Mouse (Mus musculus) erythroblast, embryonic 14.5 days (primary cell): ENCODE measurements around the gene Sumf2. TPM values are rescaled to one million over a fixed set of nuclear protein-coding genes. Genes with fewer than 3 reads are reported as not detected.
"Not testable (repeated sequence)": the region's sequence is repeated elsewhere in the genome, so short reads cannot be mapped to it uniquely, and the experiment has no call there.

Experiments
- H3K27me3 ChIP-seq: 2 replicates; pipeline ENCODE4 v1.6.1; 2012; ENCODE audit warnings: inconsistent platforms; ENCODE audit not compliant: control insufficient read depth
- H3K36me3 ChIP-seq: 2 replicates; pipeline ENCODE4 v1.6.1; 2012; ENCODE audit warnings: mild to moderate bottlenecking, inconsistent platforms; ENCODE audit not compliant: control insufficient read depth
- H3K4me1 ChIP-seq: 2 replicates; pipeline ENCODE4 v1.6.1; 2012; ENCODE audit warnings: inconsistent platforms; ENCODE audit not compliant: control insufficient read depth
- H3K4me3 ChIP-seq: replicated peaks from 2 replicates; pipeline ENCODE3; 2012; ENCODE audit warnings: moderate library complexity, mild to moderate bottlenecking, inconsistent platforms
- H3K9me3 ChIP-seq: 2 replicates; pipeline ENCODE4 v1.6.1; 2012; ENCODE audit warnings: low read length, inconsistent platforms, mixed read lengths; ENCODE audit not compliant: control insufficient read depth
- GATA1 ChIP-seq: IDR thresholded peaks from 2 replicates; pipeline ENCODE4 v1.6.1; 2012; ENCODE audit warnings: low read length, inconsistent platforms, mixed read lengths
- TAL1 ChIP-seq: IDR thresholded peaks from 3 replicates; pipeline ENCODE4 v1.6.1; 2012; ENCODE audit warnings: low read length, inconsistent platforms, mixed read lengths
- polyA plus RNA-seq: library from polyadenylated mRNA; stranded (reverse); fragments of >175 nt; gene quantifications from 2 replicates; pipeline ENCODE4 v1.2.3, GENCODE M21; 2012

Gene Sumf2
- polyA plus RNA-seq, 1 experiment: 0.97 TPM

DNA sequence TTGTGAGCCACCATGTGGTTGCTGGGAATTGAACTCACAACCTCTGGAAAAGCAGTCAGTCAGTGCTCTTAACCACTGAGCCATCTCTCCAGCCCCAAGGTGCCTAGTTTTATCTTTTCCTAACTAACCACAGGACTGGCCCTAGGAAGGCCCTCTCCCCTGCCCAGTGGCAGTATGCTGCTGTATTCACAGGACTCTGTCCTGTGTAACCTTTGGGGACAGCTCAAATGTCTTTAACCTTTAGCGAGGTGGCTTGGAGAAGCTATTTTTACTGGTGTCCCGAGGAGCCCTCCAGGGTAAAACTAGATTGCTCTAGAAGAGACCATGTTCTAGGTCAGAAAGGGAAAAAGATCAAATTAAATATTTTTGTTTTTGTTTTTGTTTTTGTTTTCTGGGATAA, 24.5 kb downstream of the Sumf2 start:
- TF ChIP-seq GATA1: no peak
- Histone ChIP-seq H3K4me3 (no peak overlapping the region), H3K4me1 (peaks cover 2% of the 10 kb centered on the region), H3K9me3 (no peaks in the 10 kb centered on the region), H3K27me3 (no peaks in the 10 kb centered on the region), H3K36me3 (no peaks in the 10 kb centered on the region)

DNA sequence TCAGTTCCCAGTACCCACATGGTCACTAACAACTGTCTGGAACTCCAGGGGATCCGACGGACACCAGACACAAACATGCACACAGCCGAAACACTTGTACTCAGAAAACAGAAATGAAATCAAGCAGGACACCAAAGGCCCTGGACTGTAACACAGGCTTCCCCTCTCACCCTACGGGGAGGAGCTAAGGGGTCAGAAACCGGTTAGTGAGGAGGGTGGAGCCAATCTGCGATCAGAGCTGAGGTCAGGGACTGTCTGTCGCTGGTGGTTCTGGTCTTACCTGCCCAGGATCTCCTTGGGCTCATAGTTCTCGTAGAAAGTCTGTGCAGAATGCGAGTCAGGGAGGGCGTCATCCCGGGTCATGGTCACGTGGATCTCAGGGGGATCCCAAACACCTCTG, 27.2 kb downstream of the Sumf2 start:
- TF ChIP-seq TAL1 (no peak), GATA1 (no peak)
- Histone ChIP-seq H3K27me3 (no peaks in the 10 kb centered on the region), H3K36me3 (no peaks in the 10 kb centered on the region), H3K4me1 (no peaks in the 10 kb centered on the region; the same call in none of the 2 replicates), H3K4me3 (no peak overlapping the region), H3K9me3 (no peaks in the 10 kb centered on the region)

DNA sequence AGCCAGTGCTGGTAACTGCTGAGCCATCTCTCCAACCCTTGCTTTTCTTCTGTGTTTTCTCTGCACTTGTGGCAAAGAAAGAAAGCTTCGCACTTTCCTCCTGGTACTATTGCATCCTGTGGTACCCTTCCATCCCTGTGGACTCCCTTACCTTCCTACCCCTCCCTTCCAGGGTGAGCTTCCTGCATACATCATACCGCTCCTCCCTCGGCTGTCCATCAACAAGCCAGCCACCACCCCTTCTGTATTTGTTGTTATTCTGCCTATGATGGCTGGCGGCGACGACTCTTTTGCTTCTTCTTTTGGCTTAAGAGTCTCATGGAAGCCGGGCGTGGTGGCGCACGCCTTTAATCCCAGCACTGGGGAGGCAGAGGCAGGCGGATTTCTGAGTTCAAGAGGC, 28.3 kb downstream of the Sumf2 start:
- Histone ChIP-seq H3K4me1 (no peaks in the 10 kb centered on the region; the same call in none of the 2 replicates), H3K36me3 (peaks cover 8% of the 10 kb centered on the region), H3K9me3 (no peaks in the 10 kb centered on the region), H3K27me3 (no peaks in the 10 kb centered on the region), H3K4me3 (no peak overlapping the region)
- TF ChIP-seq TAL1 (no peak), GATA1 (no peak)

DNA sequence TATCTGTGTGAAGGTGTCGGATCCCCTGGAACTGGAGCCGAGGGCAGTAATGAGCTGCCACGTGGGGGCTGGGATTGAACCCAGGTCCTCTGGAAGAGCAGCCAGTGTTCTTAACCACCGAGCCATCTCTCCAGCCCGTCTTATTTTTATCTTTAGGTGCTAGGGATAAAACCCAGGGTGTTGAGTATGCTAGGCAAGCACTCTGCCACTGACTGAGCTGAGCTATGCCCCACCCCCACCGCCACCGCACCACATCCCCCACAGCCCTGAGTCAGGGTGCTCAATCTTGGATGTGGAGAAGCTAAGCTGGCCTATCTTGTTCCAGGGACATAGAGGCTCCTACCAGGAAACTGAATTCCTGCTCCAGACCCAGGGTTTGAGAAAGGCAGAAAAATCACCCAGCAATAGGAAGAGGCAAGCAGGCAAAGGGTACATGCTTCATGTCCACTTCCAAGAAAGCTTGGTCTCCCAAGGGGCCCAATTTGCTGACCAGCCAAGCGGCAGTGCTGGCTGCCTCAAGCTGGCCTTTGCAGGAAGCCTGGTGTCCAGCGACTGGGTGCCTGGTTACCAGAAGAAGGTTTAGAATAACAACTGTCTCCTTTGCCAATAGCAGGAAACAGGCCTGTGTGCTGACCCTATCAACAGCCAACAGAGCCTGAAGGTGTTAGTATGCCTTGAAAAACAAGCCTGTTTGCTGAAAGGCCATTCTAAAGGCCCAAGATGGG, 31.1 kb downstream of the Sumf2 start:
- H3K36me3 ChIP-seq: peaks cover 34% of the 10 kb centered on the region
- H3K4me1 ChIP-seq: no peaks in the 10 kb centered on the region; the same call in none of the 2 replicates
- no peak overlapping the region for H3K4me3 ChIP-seq
- no peaks in the 10 kb centered on the region for H3K9me3 ChIP-seq
- H3K27me3 ChIP-seq: no peaks in the 10 kb centered on the region
- no peak for TF ChIP-seq GATA1
- TF ChIP-seq TAL1: no peak

DNA sequence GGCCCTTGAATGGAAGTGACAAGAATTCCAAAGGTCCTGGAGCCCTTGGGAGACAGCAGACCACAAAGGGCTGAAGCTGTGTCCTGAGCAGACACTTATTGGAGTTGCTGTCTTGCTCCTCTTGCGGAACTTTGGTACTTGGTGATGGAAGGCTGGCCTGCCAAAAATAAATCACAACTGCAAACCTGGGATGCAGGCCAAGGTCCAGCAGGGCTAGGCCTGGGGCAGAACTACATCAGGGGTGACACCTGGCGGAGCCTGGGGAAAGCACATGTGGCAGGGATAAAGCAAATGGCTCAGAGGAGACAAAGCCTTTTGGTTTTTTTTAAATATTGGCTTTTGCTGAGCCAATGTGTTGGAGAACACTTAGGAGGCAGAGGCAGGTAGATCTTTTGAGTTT, 32.2 kb downstream of the Sumf2 start:
- TF ChIP-seq TAL1 (no peak), GATA1 (no peak)
- H3K4me1 ChIP-seq: no peaks in the 10 kb centered on the region; the same call in none of the 2 replicates
- no peaks in the 10 kb centered on the region for H3K27me3 ChIP-seq
- H3K9me3 ChIP-seq: no peaks in the 10 kb centered on the region
- H3K36me3 ChIP-seq: peaks cover 42% of the 10 kb centered on the region
- no peak overlapping the region for H3K4me3 ChIP-seq

DNA sequence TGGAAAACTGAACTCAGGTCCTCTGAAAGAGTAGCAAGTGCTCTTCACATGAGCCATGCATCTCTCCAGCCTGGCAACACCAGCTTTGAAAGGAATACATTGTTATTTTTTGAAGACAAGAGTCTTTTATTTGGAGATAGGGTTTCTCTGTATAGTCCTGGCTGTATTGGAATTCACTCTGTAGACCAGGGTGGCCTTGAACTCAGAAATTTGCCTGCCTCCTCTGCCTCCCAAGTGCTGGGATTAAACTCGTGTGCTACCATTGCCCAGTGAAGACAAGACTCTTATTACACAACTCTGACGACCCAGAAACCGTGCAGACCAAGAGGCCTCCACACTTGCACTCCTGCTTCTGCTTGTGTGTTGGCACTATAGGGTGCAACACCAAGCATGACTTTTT, 33.1 kb downstream of the Sumf2 start:
- Histone ChIP-seq H3K36me3 (peaks cover 51% of the 10 kb centered on the region), H3K9me3 (no peaks in the 10 kb centered on the region), H3K4me3 (no peak overlapping the region), H3K27me3 (no peaks in the 10 kb centered on the region), H3K4me1 (peaks cover 5% of the 10 kb centered on the region)
- TF ChIP-seq GATA1 (no peak), TAL1 (no peak)

DNA sequence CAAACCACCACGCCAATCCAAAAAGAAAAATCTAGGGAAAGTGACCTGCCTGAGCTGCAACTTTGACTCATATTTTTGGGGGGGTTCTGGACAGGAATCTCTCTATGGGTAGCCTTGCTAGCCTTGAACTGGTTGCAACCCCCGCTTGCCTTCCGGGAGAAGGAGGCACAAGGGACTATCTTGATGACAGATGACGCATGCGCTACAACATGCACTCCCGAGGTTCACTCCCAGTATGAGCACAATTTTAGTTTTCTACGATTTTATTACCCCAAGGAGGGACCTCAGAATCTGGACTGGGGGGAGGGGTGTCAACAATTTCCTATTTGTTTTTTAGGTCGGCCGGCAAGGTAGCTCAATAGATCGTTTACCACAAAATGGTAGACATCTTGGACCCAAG, 39.5 kb downstream of the Sumf2 start:
- Histone ChIP-seq H3K4me1 (peaks cover 25% of the 10 kb centered on the region), H3K9me3 (peaks cover 2% of the 10 kb centered on the region; the same call in 1 of the 2 replicates), H3K27me3 (no peaks in the 10 kb centered on the region), H3K4me3 (peak overlapping the region; percentile 73), H3K36me3 (peaks cover 38% of the 10 kb centered on the region)
- TF ChIP-seq GATA1 (peak; percentile 66), TAL1 (no peak)

DNA sequence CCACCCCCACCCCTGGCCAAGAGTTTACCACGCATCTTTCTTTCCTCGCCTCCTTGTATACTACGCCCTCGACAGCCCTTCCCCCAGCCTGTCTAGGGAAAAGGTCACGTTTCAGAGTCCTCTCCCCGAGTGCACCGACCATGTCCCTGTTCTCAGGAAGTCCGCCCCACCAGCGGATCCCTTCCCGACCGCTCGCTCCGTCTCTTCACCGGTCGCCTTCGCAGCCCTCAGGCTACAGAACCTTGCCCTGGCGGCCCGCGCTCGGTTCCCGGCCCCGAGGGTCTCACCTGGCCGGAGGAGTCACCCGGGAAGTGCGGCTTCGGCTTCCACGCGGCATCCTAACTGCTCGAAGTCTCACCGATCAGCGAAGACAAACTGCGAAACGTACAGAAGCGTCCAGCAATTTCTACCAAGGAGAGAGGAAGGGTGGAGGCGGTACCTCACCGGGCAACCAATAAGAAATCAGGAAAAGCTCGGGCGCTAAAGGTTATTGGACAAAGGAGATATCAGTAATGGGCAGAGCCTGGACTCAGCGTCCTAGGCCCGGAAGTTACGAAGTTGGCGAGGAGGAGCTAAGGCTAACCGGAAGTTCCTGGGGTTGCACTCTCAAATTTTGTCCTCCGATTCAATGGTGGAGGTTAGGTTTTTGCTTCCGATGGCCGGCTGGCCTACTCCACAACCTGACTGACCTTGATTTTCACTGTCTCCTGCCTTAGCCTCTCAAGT, 40.3 kb downstream of the Sumf2 start, which contains the start of gene Chchd2:
TSS of gene Chchd2 (minus strand) at position 560 of the 726 bp plus-strand sequence.
- TF ChIP-seq TAL1 (no peak), GATA1 (peak; percentile 27; the same call in 1 of the 2 replicates)
- Histone ChIP-seq H3K27me3 (no peaks in the 10 kb centered on the region), H3K36me3 (peaks cover 30% of the 10 kb centered on the region), H3K4me1 (peaks cover 28% of the 10 kb centered on the region), H3K9me3 (peaks cover 3% of the 10 kb centered on the region), H3K4me3 (peak within 1 kb of the TSS; percentile 73)

DNA sequence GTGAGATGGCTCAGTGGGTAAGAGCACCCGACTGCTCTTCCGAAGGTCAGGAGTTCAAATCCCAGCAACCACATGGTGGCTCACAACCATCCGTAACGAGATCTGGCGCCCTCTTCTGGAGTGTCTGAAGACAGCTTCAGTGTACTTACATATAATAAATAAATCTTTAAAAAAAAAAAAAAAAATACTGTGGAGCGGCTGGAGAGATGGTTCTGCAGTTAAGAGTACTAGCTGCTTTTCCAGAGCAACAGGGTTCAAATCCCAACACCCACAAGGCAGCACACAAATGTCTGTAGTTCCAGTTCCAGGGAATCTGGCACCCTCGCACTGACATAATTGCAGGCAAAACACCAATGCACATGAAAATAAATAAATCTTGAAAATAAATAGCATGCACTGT, 43.6 kb downstream of the Sumf2 start:
- H3K27me3 ChIP-seq, H3K4me3 ChIP-seq, H3K9me3 ChIP-seq, H3K36me3 ChIP-seq: not testable (repeated sequence)
- H3K4me1 ChIP-seq: peaks cover 24% of the 10 kb centered on the region
